Mouse (Mus musculus) G1E (cell line): ENCODE data around the gene Dnph1.

Source experiments
- CTCF ChIP-seq: IDR thresholded peaks from 2 replicates; pipeline ENCODE4 v1.5.1; 2012; ENCODE audit warnings: low read depth, low read length, inconsistent platforms, mixed read lengths
- GATA1 ChIP-seq: IDR thresholded peaks from 2 replicates; pipeline ENCODE4 v1.6.1; 2012; ENCODE audit warnings: borderline replicate concordance, low read length, inconsistent platforms, mixed read lengths
- GATA2 ChIP-seq: IDR thresholded peaks from 2 replicates; pipeline ENCODE4 v1.6.1; 2012; ENCODE audit warnings: low read depth, low read length, inconsistent platforms, borderline replicate concordance

DNA sequence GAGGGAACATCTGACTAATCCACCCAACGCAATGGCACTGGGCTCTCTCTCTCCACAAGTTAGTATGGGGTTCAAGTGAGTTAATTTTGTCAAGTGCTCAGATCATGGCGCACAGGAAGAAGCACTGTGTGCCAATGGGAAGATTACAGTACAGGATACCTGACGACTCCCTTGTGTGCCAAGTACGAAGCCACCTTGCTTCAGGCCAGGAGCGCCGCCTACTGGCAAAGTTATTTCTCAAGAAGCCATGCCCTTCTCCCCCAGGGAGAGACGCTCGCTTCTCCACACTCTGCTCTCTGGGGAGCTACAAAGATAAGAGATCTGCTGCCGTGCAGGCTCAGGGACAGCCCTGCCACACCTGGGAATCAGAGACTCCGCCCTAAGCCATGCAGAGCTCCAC lies 38.7 kb upstream of the Dnph1 start:
- TF ChIP-seq CTCF = 0 out of 2 replicates have a peak, but pooled peaks have one; percentile 29
- TF ChIP-seq GATA1 = no peak
- TF ChIP-seq GATA2 = no peak
